Mouse (Mus musculus) adrenal gland, postnatal 25 days (tissue): ENCODE measurements around the gene Fam110c. TPM values are rescaled to one million over a fixed set of nuclear protein-coding genes. Genes with fewer than 3 reads are reported as not detected.

Experiments used
- DNase-seq: peaks from one replicate; pipeline ENCODE4 v3.0.0; 2021; ENCODE audit warnings: mixed read lengths
- total RNA-seq: library from RNA; stranded (reverse); gene quantifications from 2 replicates; pipeline ENCODE4 v1.2.3, GENCODE M21; 2021

Fam110c gene
- total RNA-seq, 1 experiment from 2014 or later = 0.52 TPM

GRCm38 (mm10) chr12:31116005-31116466 lies 42.4 kb downstream of the Fam110c start:
- DNase-seq = peak; percentile 77

- DNase-seq = no peak
Measured at GRCm38 (mm10) chr12:31120535-31120934, 46.9 kb downstream of the Fam110c start.

GRCm38 (mm10) chr12:31122892-31123622 lies 49.4 kb downstream of the Fam110c start:
- no peak for DNase-seq

GRCm38 (mm10) chr12:31126071-31126470 lies 52.4 kb downstream of the Fam110c start:
- no peak for DNase-seq

- DNase-seq = no peak
Measured at GRCm38 (mm10) chr12:31129548-31129947, 55.9 kb downstream of the Fam110c start.

Other genes starting within 250 kb of the Fam110c start
- not detected in 2 replicates for gene Alkal2, start 189.5 kb upstream of the Fam110c start, total RNA-seq
- gene Acp1, start 162.3 kb upstream of the Fam110c start, total RNA-seq = 50.2 and 66.6 TPM in 2 replicates
- 2.9 and 3.0 TPM in 2 replicates for gene Sh3yl1, start 162.2 kb upstream of the Fam110c start, total RNA-seq
- gene Gm6993, start 166.9 kb downstream of the Fam110c start, total RNA-seq = not detected in 2 replicates
- 133 and 138 TPM in 2 replicates for gene Lamb1, start 191.4 kb downstream of the Fam110c start, total RNA-seq